Mouse (Mus musculus): ENCODE results near the gene Pck1. TPM values are rescaled to one million over a fixed set of nuclear protein-coding genes. Genes with fewer than 3 reads are reported as not detected.

Gene Pck1
- total and polyA plus RNA-seq, 2 experiments from 2014 or later: 0.29 to 1.7 TPM

GRCm38 (mm10) chr2:173163380-173163779, 10.5 kb downstream of the Pck1 start:
- Histone ChIP-seq H3K27ac (ENCODE audit: low read depth) (no peak overlapping the region), H3K9ac (replicated peaks; ENCODE audit: low read depth, low read length) (no peak overlapping the region), H3K4me3 (ENCODE audit: low read depth, low read length) (no peak overlapping the region), H3K36me3 (replicated peaks; ENCODE audit: control insufficient read depth, insufficient read depth, low read length) (no peaks in the 10 kb centered on the region), H3K4me2 (ENCODE audit: low read depth, low read length) (no peak overlapping the region), H3K27me3 (ENCODE audit: control insufficient read depth, insufficient read depth, low read length) (no peaks in the 10 kb centered on the region), H3K9me3 (replicated peaks; ENCODE audit: control insufficient read depth, low read length) (no peaks in the 10 kb centered on the region), H3K4me1 (ENCODE audit: control insufficient read depth, insufficient read depth) (no peaks in the 10 kb centered on the region)
- TF ChIP-seq EP300 (IDR thresholded peaks at IDR 0.05; ENCODE audit: low read depth) (no peak), CTCF (IDR thresholded peaks at IDR 0.05; ENCODE audit: low read depth) (no peak)
- ATAC-seq (ENCODE audit: insufficient read depth, low read depth) (no peak), DNase-seq (ENCODE audit: low spot score) (no peak)
- WGBS: 83% methylated on average over 8 of the region's 8 CpGs

DNA sequence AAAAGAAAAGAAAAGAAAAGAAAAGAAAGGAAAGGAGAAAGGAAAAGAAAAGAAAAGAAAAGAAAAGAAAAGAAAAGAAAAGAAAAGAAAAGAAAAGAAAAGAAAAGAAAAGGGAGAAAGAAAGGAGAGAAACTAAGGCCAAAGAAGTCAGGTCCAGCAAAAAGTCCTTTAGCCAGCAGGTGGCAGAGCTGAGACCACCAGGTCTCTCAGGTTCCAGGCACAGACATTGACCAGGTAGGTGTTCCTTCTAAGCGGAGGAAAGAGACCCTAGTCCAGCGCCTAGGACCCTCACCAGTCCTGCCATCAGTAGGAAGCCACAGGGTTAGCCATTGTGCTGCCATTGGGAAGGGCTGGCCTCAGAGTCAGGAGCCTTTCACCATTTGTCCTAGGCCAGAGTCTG, 11.5 kb downstream of the Pck1 start:
- no peak for TF ChIP-seq EP300 (IDR thresholded peaks at IDR 0.05; ENCODE audit: low read depth)
- TF ChIP-seq CTCF (IDR thresholded peaks at IDR 0.05; ENCODE audit: low read depth): peak; percentile 57
- no peaks in the 10 kb centered on the region for H3K4me1 ChIP-seq (ENCODE audit: control insufficient read depth, insufficient read depth)
- no peak overlapping the region for H3K9ac ChIP-seq (replicated peaks; ENCODE audit: low read depth, low read length)
- WGBS: 34% methylated on average over 2 of the region's 2 CpGs
- DNase-seq (ENCODE audit: low spot score): no peak
- no peaks in the 10 kb centered on the region for H3K9me3 ChIP-seq (replicated peaks; ENCODE audit: control insufficient read depth, low read length)
- no peak overlapping the region for H3K27ac ChIP-seq (ENCODE audit: low read depth)
- H3K27me3 ChIP-seq (ENCODE audit: control insufficient read depth, insufficient read depth, low read length): no peaks in the 10 kb centered on the region
- ATAC-seq (ENCODE audit: insufficient read depth, low read depth): no peak
- H3K36me3 ChIP-seq (replicated peaks; ENCODE audit: control insufficient read depth, insufficient read depth, low read length): no peaks in the 10 kb centered on the region
- H3K4me3 ChIP-seq (ENCODE audit: low read depth, low read length): no peak overlapping the region
- H3K4me2 ChIP-seq (ENCODE audit: low read depth, low read length): no peak overlapping the region

- TF ChIP-seq CTCF (IDR thresholded peaks at IDR 0.05; ENCODE audit: low read depth): no peak
- no peak for TF ChIP-seq EP300 (IDR thresholded peaks at IDR 0.05; ENCODE audit: low read depth)
- 82% methylated on average over 10 of the region's 10 CpGs for WGBS
- DNase-seq (ENCODE audit: low spot score): no peak
Observed at GRCm38 (mm10) chr2:173164946-173165345, 12.1 kb downstream of the Pck1 start.

DNA sequence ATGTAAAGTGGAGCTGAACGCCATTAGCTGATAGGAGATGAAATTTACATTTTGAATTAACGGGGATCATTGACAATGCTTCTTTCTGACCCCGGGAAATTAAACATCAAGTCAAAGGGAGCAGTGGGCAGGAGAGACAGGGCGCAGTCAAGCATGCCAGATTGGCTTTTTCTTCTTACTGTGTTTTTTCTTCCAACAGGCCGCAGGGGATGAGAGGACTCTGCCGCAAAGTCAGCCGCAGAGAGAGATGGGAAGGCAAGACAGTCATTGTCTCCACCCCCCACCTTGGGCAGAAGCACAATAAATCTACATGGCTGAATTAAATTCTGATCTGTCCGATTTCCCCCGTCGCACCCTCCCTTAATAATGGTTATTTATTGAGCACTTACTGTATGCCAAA, 12.5 kb downstream of the Pck1 start:
- 85% methylated on average over 10 of the region's 10 CpGs for whole genome bisulfite sequencing
- TF ChIP-seq CTCF (IDR thresholded peaks at IDR 0.05; ENCODE audit: low read depth): no peak
- TF ChIP-seq EP300 (IDR thresholded peaks at IDR 0.05; ENCODE audit: low read depth): no peak
- no peak for ATAC-seq (ENCODE audit: insufficient read depth, low read depth)

More at GRCm38 (mm10) chr2:173164946-173165345, 12.1 kb downstream of the Pck1 start:
- no peak for ATAC-seq (ENCODE audit: insufficient read depth, low read depth)
- Histone ChIP-seq H3K4me2 (ENCODE audit: low read depth, low read length) (no peak overlapping the region), H3K4me1 (ENCODE audit: control insufficient read depth, insufficient read depth) (no peaks in the 10 kb centered on the region), H3K9me3 (replicated peaks; ENCODE audit: control insufficient read depth, low read length) (no peaks in the 10 kb centered on the region), H3K36me3 (replicated peaks; ENCODE audit: control insufficient read depth, insufficient read depth, low read length) (no peaks in the 10 kb centered on the region), H3K4me3 (ENCODE audit: low read depth, low read length) (no peak overlapping the region), H3K27ac (ENCODE audit: low read depth) (no peak overlapping the region), H3K9ac (replicated peaks; ENCODE audit: low read depth, low read length) (no peak overlapping the region), H3K27me3 (ENCODE audit: control insufficient read depth, insufficient read depth, low read length) (no peaks in the 10 kb centered on the region)

GRCm38 (mm10) chr2:173168411-173168851, 15.6 kb downstream of the Pck1 start:
- H3K4me3 ChIP-seq (ENCODE audit: low read depth, low read length): no peak overlapping the region
- no peak overlapping the region for H3K9ac ChIP-seq (replicated peaks; ENCODE audit: low read depth, low read length)
- ATAC-seq (ENCODE audit: insufficient read depth, low read depth): no peak
- H3K36me3 ChIP-seq (replicated peaks; ENCODE audit: control insufficient read depth, insufficient read depth, low read length): no peaks in the 10 kb centered on the region
- H3K4me1 ChIP-seq (ENCODE audit: control insufficient read depth, insufficient read depth): peaks cover 18% of the 10 kb centered on the region
- 0 out of 2 replicates have a peak overlapping the region, but pooled peaks have one; percentile 5 for H3K27ac ChIP-seq (ENCODE audit: low read depth)
- no peaks in the 10 kb centered on the region; the same call in 1 of the 2 replicates for H3K27me3 ChIP-seq (ENCODE audit: control insufficient read depth, insufficient read depth, low read length)
- no peak overlapping the region for H3K4me2 ChIP-seq (ENCODE audit: low read depth, low read length)
- DNase-seq (ENCODE audit: low spot score): no peak
- 69% methylated on average over 5 of the region's 5 CpGs for WGBS
- H3K9me3 ChIP-seq (replicated peaks; ENCODE audit: control insufficient read depth, low read length): no peaks in the 10 kb centered on the region
- TF ChIP-seq CTCF (IDR thresholded peaks at IDR 0.05; ENCODE audit: low read depth) (no peak), EP300 (IDR thresholded peaks at IDR 0.05; ENCODE audit: low read depth) (no peak)

More for the DNA sequence above, 12.5 kb downstream of the Pck1 start:
- DNase-seq (ENCODE audit: low spot score): no peak
- no peak overlapping the region for H3K27ac ChIP-seq (ENCODE audit: low read depth)
- H3K4me1 ChIP-seq (ENCODE audit: control insufficient read depth, insufficient read depth): no peaks in the 10 kb centered on the region
- no peaks in the 10 kb centered on the region for H3K27me3 ChIP-seq (ENCODE audit: control insufficient read depth, insufficient read depth, low read length)
- H3K9ac ChIP-seq (replicated peaks; ENCODE audit: low read depth, low read length): no peak overlapping the region
- H3K4me3 ChIP-seq (ENCODE audit: low read depth, low read length): no peak overlapping the region
- no peak overlapping the region for H3K4me2 ChIP-seq (ENCODE audit: low read depth, low read length)
- H3K36me3 ChIP-seq (replicated peaks; ENCODE audit: control insufficient read depth, insufficient read depth, low read length): no peaks in the 10 kb centered on the region
- H3K9me3 ChIP-seq (replicated peaks; ENCODE audit: control insufficient read depth, low read length): no peaks in the 10 kb centered on the region

GRCm38 (mm10) chr2:173170081-173170480, 17.2 kb downstream of the Pck1 start:
- Histone ChIP-seq H3K4me3 (ENCODE audit: low read depth, low read length) (no peak overlapping the region), H3K9ac (replicated peaks; ENCODE audit: low read depth, low read length) (no peak overlapping the region), H3K4me2 (ENCODE audit: low read depth, low read length) (no peak overlapping the region), H3K36me3 (replicated peaks; ENCODE audit: control insufficient read depth, insufficient read depth, low read length) (no peaks in the 10 kb centered on the region), H3K27me3 (ENCODE audit: control insufficient read depth, insufficient read depth, low read length) (no peaks in the 10 kb centered on the region; the same call in 1 of the 2 replicates), H3K4me1 (ENCODE audit: control insufficient read depth, insufficient read depth) (peaks cover 24% of the 10 kb centered on the region), H3K27ac (ENCODE audit: low read depth) (no peak overlapping the region), H3K9me3 (replicated peaks; ENCODE audit: control insufficient read depth, low read length) (no peaks in the 10 kb centered on the region)
- ATAC-seq (ENCODE audit: insufficient read depth, low read depth): no peak
- 83% methylated on average over 2 of the region's 2 CpGs for WGBS
- no peak for TF ChIP-seq EP300 (IDR thresholded peaks at IDR 0.05; ENCODE audit: low read depth)
- no peak for TF ChIP-seq CTCF (IDR thresholded peaks at IDR 0.05; ENCODE audit: low read depth)
- DNase-seq (ENCODE audit: low spot score): no peak

Measured in heart, postnatal 0 days (tissue).